Mouse (Mus musculus): Measurements from ENCODE around the gene Gm525. TPM values are rescaled to one million over a fixed set of nuclear protein-coding genes. Genes with fewer than 3 reads are reported as not detected.

Gm525 gene
- polyA plus RNA-seq (2015; fragmentation: Nextera tagmentation; extraction: Ambion mirVana), result 1.5 TPM in 2 replicates

- no peaks in the 10 kb centered on the region for H3K36me3 ChIP-seq (ENCODE audit: control insufficient read depth, insufficient read depth, low read length)
- ATAC-seq, result no peak
- H3K9ac ChIP-seq (ENCODE audit: low read depth, low read length), result no peak within 1 kb of the TSS
- H3K4me2 ChIP-seq (ENCODE audit: low read depth, low read length), result no peak within 1 kb of the TSS
- no peaks in the 10 kb centered on the region for H3K9me3 ChIP-seq (ENCODE audit: control insufficient read depth, low read length)
- H3K4me3 ChIP-seq (ENCODE audit: low read length), result no peak within 1 kb of the TSS
- no peaks in the 10 kb centered on the region for H3K27me3 ChIP-seq (replicated peaks; ENCODE audit: control insufficient read depth, insufficient read depth, low read length)
- H3K27ac ChIP-seq (ENCODE audit: low read length), result no peak within 1 kb of the TSS
- 59% methylated on average over 8 of the region's 8 CpGs for WGBS
- no peaks in the 10 kb centered on the region for H3K4me1 ChIP-seq (ENCODE audit: control insufficient read depth, insufficient read depth, low read length)
These were observed at the start of gene Gm525 for GRCm38 (mm10) chr11:89073541-89073940. TSS of gene Gm525 (plus strand) at chr11:89073841.

DNA sequence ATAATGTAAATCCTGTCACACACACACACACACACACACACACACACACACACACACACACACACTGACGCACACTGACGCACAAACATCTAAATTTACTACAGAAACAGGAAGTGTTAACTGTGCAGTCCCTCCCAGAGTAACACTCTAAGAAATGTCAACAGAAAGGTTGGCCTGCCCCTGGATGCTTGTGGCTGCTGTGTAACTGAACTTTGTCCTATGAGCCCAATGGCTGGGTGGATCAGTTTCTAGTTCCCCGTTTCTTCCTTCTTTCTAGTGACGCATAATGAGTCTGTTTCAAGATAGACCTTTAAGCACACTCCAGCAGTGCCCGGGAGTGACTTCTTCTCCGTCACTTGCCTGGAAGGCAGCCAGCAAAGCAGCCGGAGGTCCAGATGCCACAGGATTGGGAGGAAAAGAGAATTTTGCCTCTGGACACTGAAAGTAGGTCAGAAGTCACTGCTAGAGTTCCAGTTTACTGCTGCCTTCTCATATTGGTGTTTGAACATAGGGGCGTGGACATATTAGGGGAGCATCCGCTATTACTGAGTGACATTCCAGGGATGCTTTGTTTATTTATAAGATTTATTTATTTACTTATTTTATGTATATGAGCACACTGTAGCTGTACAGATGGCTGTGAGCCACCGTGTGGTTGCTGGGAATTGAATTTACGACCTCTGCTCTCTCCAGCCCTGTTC is 49.3 kb upstream of the Gm525 start:
- Histone ChIP-seq H3K4me2 (ENCODE audit: low read depth, low read length) (no peak overlapping the region), H3K27ac (ENCODE audit: low read length) (peak overlapping the region; percentile 91), H3K27me3 (replicated peaks; ENCODE audit: control insufficient read depth, insufficient read depth, low read length) (no peaks in the 10 kb centered on the region), H3K9ac (ENCODE audit: low read depth, low read length) (no peak overlapping the region), H3K4me1 (ENCODE audit: control insufficient read depth, insufficient read depth, low read length) (peaks cover 27% of the 10 kb centered on the region), H3K36me3 (ENCODE audit: control insufficient read depth, insufficient read depth, low read length) (no peaks in the 10 kb centered on the region), H3K4me3 (ENCODE audit: low read length) (peak overlapping the region; percentile 9; the same call in 1 of the 2 replicates), H3K9me3 (ENCODE audit: control insufficient read depth, low read length) (no peaks in the 10 kb centered on the region)
- 24% methylated on average over 11 of the region's 11 CpGs for WGBS
- ATAC-seq, result peak; percentile 76

GRCm38 (mm10) chr11:89025603-89026002 is 48.0 kb upstream of the Gm525 start:
- H3K27ac ChIP-seq (ENCODE audit: low read length), result peak overlapping the region; percentile 91; the same call in 1 of the 2 replicates
- H3K36me3 ChIP-seq (ENCODE audit: control insufficient read depth, insufficient read depth, low read length), result no peaks in the 10 kb centered on the region
- 76% methylated on average over 3 of the region's 3 CpGs for WGBS
- H3K4me2 ChIP-seq (ENCODE audit: low read depth, low read length), result no peak overlapping the region
- no peak for ATAC-seq
- H3K9me3 ChIP-seq (ENCODE audit: control insufficient read depth, low read length), result no peaks in the 10 kb centered on the region
- H3K9ac ChIP-seq (ENCODE audit: low read depth, low read length), result no peak overlapping the region
- H3K4me1 ChIP-seq (ENCODE audit: control insufficient read depth, insufficient read depth, low read length), result peaks cover 24% of the 10 kb centered on the region
- no peaks in the 10 kb centered on the region for H3K27me3 ChIP-seq (replicated peaks; ENCODE audit: control insufficient read depth, insufficient read depth, low read length)
- no peak overlapping the region for H3K4me3 ChIP-seq (ENCODE audit: low read length)

- no peak for ATAC-seq
- 92% methylated on average over 3 of the region's 3 CpGs for WGBS
- Histone ChIP-seq H3K4me1 (ENCODE audit: control insufficient read depth, insufficient read depth, low read length) (peaks cover 19% of the 10 kb centered on the region), H3K9ac (ENCODE audit: low read depth, low read length) (no peak overlapping the region), H3K4me2 (ENCODE audit: low read depth, low read length) (no peak overlapping the region), H3K27ac (ENCODE audit: low read length) (no peak overlapping the region), H3K4me3 (ENCODE audit: low read length) (no peak overlapping the region), H3K27me3 (replicated peaks; ENCODE audit: control insufficient read depth, insufficient read depth, low read length) (no peaks in the 10 kb centered on the region), H3K36me3 (ENCODE audit: control insufficient read depth, insufficient read depth, low read length) (no peaks in the 10 kb centered on the region), H3K9me3 (ENCODE audit: control insufficient read depth, low read length) (no peaks in the 10 kb centered on the region)
These were observed 47.5 kb upstream of the Gm525 start for GRCm38 (mm10) chr11:89026117-89026516.

GRCm38 (mm10) chr11:89027955-89028361 is 45.7 kb upstream of the Gm525 start:
- Histone ChIP-seq H3K4me2 (ENCODE audit: low read depth, low read length) (0 out of 2 replicates have a peak overlapping the region, but pooled peaks have one; percentile 10), H3K27me3 (replicated peaks; ENCODE audit: control insufficient read depth, insufficient read depth, low read length) (no peaks in the 10 kb centered on the region), H3K4me3 (ENCODE audit: low read length) (no peak overlapping the region), H3K27ac (ENCODE audit: low read length) (peak overlapping the region; percentile 61), H3K36me3 (ENCODE audit: control insufficient read depth, insufficient read depth, low read length) (no peaks in the 10 kb centered on the region), H3K4me1 (ENCODE audit: control insufficient read depth, insufficient read depth, low read length) (peaks cover 18% of the 10 kb centered on the region), H3K9me3 (ENCODE audit: control insufficient read depth, low read length) (no peaks in the 10 kb centered on the region), H3K9ac (ENCODE audit: low read depth, low read length) (no peak overlapping the region)
- 59% methylated on average over 10 of the region's 10 CpGs for WGBS
- ATAC-seq, result no peak

DNA sequence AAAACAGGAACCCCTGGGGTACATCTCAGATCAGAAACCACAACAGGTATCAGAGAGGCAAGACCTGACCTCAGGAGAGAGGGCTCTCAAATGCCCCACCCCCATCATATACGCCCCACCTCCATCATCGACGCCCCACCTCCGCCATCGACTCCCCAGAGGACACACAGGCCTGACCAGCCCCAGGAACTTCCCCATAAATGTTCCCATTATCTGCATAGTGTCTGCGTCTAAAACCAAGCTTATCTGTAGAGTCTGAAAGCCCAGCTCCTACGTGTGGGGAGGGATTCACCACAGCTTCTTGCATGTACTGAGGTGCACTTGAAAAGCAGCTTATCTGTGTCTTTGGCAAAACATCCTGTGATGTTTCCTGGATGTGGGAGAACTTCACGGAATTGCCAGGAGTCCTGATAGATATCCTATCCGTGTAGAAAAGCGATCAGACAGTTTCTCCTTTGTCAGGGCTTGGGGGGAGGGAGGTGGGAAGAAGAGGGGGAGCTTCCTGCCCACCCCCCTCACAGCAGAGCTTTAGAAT is 44.7 kb upstream of the Gm525 start:
- Histone ChIP-seq H3K4me3 (ENCODE audit: low read length) (no peak overlapping the region), H3K9ac (ENCODE audit: low read depth, low read length) (no peak overlapping the region), H3K4me2 (ENCODE audit: low read depth, low read length) (no peak overlapping the region), H3K4me1 (ENCODE audit: control insufficient read depth, insufficient read depth, low read length) (peaks cover 18% of the 10 kb centered on the region), H3K27me3 (replicated peaks; ENCODE audit: control insufficient read depth, insufficient read depth, low read length) (no peaks in the 10 kb centered on the region), H3K36me3 (ENCODE audit: control insufficient read depth, insufficient read depth, low read length) (no peaks in the 10 kb centered on the region), H3K27ac (ENCODE audit: low read length) (peak overlapping the region; percentile 30; the same call in 1 of the 2 replicates), H3K9me3 (ENCODE audit: control insufficient read depth, low read length) (no peaks in the 10 kb centered on the region)
- WGBS, result 39% methylated on average over 10 of the region's 10 CpGs
- ATAC-seq, result peak; percentile 14; the same call in 1 of the 2 replicates

GRCm38 (mm10) chr11:89030552-89030951 is 43.1 kb upstream of the Gm525 start:
- Histone ChIP-seq H3K9me3 (ENCODE audit: control insufficient read depth, low read length) (no peaks in the 10 kb centered on the region), H3K27me3 (replicated peaks; ENCODE audit: control insufficient read depth, insufficient read depth, low read length) (no peaks in the 10 kb centered on the region), H3K4me1 (ENCODE audit: control insufficient read depth, insufficient read depth, low read length) (peaks cover 14% of the 10 kb centered on the region; the same call in 1 of the 2 replicates), H3K4me3 (ENCODE audit: low read length) (no peak overlapping the region), H3K4me2 (ENCODE audit: low read depth, low read length) (no peak overlapping the region), H3K27ac (ENCODE audit: low read length) (no peak overlapping the region), H3K9ac (ENCODE audit: low read depth, low read length) (no peak overlapping the region), H3K36me3 (ENCODE audit: control insufficient read depth, insufficient read depth, low read length) (no peaks in the 10 kb centered on the region)
- 82% methylated on average over 6 of the region's 6 CpGs for WGBS
- no peak for ATAC-seq

DNA sequence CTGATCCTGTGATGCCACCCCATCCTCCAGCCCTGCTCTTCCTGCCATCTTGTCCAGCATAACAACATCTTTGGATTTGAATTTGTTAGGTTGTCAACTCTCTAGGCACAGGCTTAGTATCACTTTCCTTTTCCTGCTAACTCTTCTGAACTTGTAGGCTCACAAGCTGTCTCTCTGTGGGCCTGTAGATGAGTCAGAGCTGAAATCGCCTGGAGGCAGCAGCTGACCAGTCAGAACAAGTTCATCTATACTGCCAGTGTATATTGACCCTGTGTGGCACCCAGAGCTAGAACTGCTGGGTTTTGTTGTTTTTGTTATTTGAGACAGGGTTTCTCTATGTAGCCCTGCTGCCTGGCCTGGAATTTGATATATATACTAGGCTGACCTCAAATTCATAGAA is 42.5 kb upstream of the Gm525 start:
- 56% methylated on average over 1 of the region's 1 CpGs for WGBS
- Histone ChIP-seq H3K27ac (ENCODE audit: low read length) (no peak overlapping the region), H3K9ac (ENCODE audit: low read depth, low read length) (no peak overlapping the region), H3K36me3 (ENCODE audit: control insufficient read depth, insufficient read depth, low read length) (no peaks in the 10 kb centered on the region), H3K4me2 (ENCODE audit: low read depth, low read length) (no peak overlapping the region), H3K27me3 (replicated peaks; ENCODE audit: control insufficient read depth, insufficient read depth, low read length) (no peaks in the 10 kb centered on the region), H3K9me3 (ENCODE audit: control insufficient read depth, low read length) (no peaks in the 10 kb centered on the region), H3K4me1 (ENCODE audit: control insufficient read depth, insufficient read depth, low read length) (peaks cover 11% of the 10 kb centered on the region; the same call in 1 of the 2 replicates), H3K4me3 (ENCODE audit: low read length) (no peak overlapping the region)
- ATAC-seq, result no peak

GRCm38 (mm10) chr11:89034592-89034991 is 39.0 kb upstream of the Gm525 start:
- no peak overlapping the region for H3K4me3 ChIP-seq (ENCODE audit: low read length)
- no peaks in the 10 kb centered on the region for H3K4me1 ChIP-seq (ENCODE audit: control insufficient read depth, insufficient read depth, low read length)
- H3K9ac ChIP-seq (ENCODE audit: low read depth, low read length), result no peak overlapping the region
- H3K9me3 ChIP-seq (ENCODE audit: control insufficient read depth, low read length), result no peaks in the 10 kb centered on the region
- no peak overlapping the region for H3K4me2 ChIP-seq (ENCODE audit: low read depth, low read length)
- H3K27me3 ChIP-seq (replicated peaks; ENCODE audit: control insufficient read depth, insufficient read depth, low read length), result no peaks in the 10 kb centered on the region
- H3K36me3 ChIP-seq (ENCODE audit: control insufficient read depth, insufficient read depth, low read length), result no peaks in the 10 kb centered on the region
- no peak for ATAC-seq
- H3K27ac ChIP-seq (ENCODE audit: low read length), result no peak overlapping the region
